Mouse (Mus musculus) bone marrow, adult 2 months (tissue): Measurements from ENCODE around the gene Serinc3.

Experiments used
- CTCF ChIP-seq: fragments of 200-500 bp; IDR thresholded peaks from 2 replicates; pipeline ENCODE4 v1.5.1; 2011; ENCODE audit warnings: low read length, control low read depth; ENCODE audit not compliant: control insufficient read depth, insufficient read depth
- POLR2A ChIP-seq: fragments of 200-500 bp; IDR thresholded peaks from 2 replicates; pipeline ENCODE4 v1.6.1; 2011; ENCODE audit warnings: low read depth, mild to moderate bottlenecking, control low read depth, low read length, borderline replicate concordance; ENCODE audit not compliant: control insufficient read depth

GRCm38 (mm10) chr2:163574321-163574720, 70.6 kb downstream of the Serinc3 start:
- TF ChIP-seq CTCF (no peak), POLR2A (no peak)
